Mouse (Mus musculus) urinary bladder, adult 2 months (tissue): Measurements from ENCODE around the gene Krt25. TPM values are rescaled to one million over a fixed set of nuclear protein-coding genes. Genes with fewer than 3 reads are reported as not detected.

Experiments used
- DNase-seq: peaks from one replicate; pipeline ENCODE4 v3.0.0; 2022; ENCODE audit warnings: low spot score
- polyA plus RNA-seq: library from polyadenylated mRNA; depleted of rRNA; stranded (reverse); fragments of >200 nt; gene quantifications from 2 replicates; pipeline ENCODE4 v1.2.3, GENCODE M21; 2012; rRNA removed

Krt25 gene
- polyA plus RNA-seq, result not detected in 2 replicates

DNA sequence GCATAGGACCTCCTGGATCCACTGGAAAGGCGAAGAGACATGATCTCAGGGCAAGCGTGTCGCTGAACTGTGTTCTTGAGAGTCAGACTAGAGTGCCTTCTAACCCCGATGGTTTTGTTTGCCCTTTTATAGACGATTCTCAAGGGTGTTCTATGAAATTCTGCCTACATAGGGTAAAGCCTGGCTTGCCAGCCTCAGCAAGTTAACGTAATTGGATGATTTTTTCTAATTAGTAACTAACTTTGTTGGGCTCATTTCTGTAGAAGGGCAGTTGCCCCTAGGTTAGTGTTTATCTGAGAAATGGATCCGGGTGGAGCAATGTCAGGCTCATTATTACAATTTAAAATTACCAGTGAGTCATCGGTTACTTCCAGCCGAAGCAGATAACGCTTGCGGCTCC lies at the start of gene Krt25:
Krt25 (minus strand) TSS at position 101 of the 400 bp plus-strand sequence.
- no peak for DNase-seq

DNA sequence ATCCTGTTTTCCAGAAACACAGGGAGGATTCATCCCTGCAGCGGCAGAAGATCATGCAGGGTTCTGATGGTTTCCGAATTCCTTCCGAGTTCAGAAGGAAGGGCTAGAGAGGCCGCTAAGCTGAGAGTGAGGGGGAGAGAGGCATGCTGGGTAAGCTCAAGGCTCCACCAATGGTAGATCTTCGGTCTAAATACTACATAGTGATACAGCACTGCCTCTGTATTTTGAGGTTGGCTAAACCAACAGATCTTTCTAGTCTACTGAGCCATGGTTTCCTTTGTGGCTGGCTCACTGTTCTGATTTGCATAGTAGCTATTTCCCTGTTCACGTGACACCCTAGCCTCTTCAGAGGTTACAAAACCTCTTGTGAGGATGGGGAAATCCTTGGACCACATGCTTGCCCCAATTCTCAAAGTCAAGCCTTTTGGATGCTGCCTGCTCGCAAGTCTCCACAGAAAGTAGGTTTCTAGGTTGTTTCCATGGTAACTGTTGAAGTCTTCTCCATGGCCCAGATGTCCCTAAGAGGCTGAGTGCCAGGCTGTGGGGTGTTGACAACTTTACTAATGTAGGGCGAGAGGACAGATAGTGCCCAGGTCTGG lies 47.2 kb upstream of the Krt25 start:
- DNase-seq, result no peak

DNA sequence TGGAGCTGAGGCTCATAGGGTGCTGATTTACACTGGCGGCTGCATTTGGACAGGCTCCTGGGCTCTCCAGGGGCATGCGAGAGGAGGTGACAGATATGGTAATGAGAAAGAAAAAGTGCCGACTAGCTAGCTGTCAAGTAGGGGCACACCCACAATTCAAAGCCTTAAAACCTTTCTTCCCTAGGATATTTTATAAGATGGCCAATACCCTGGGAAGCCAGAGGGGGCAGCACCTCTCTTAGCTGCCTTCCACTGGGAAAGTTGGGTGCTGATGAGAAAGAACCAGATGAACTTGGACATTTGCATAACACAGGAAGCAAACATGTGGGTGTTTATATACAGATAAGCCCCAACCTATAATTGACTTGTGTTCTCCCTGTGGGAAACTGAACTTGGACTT lies 46.5 kb upstream of the Krt25 start:
- DNase-seq, result no peak

GRCm38 (mm10) chr11:99366791-99367190 lies 44.0 kb upstream of the Krt25 start:
- DNase-seq, result no peak

DNA sequence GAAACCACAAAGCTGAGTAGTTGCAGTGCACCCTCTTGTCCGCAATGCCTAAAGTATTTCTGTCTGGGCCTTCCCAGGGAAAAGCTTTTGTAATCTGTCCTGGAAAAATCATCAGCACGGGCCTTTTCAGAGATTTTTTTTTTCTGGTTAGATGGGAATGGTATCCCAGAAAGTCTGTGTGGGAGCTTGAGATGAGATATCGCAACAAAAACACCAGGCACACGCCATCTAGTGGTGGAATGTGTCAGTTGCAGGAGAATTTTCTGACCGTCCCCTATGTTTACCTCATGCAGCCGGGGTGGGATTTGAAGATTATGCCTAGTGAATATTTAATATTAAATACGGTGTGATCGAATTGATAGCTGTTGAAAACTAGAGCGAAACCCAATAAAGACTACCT lies 41.7 kb upstream of the Krt25 start:
- DNase-seq, result no peak

- no peak for DNase-seq
Measured at GRCm38 (mm10) chr11:99361423-99361822, 38.7 kb upstream of the Krt25 start.

GRCm38 (mm10) chr11:99351004-99351403 lies 28.3 kb upstream of the Krt25 start, which contains the start of gene Krt27:
Gene Krt27 (minus strand): TSS chr11:99351104.
- DNase-seq, result no peak

DNA sequence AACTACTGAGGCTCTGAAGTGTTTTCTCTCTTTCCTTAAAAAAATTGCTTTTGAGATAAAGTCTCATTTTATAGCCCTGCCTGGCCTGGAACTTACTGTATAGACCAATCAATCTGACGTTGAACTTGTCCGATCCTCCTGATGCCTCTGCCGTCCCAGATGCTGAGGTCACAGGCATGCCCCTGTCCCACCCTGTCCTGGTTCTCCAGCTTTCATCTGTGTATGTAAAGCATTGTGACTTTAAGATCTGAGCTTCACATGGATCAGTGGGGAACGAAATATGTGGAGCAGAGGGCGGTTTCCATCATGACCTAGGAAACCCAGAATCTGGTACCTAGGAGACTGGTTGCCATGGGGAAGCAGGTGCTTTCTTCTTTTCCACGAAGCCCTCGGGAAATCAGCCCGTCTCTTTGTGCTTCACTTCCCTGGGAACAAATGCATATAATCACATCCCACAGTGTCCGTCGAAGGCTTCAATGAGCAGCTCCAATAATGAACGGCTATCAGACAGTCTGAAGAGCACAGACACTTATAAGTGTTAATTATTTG lies 16.6 kb upstream of the Krt25 start:
- no peak for DNase-seq

GRCm38 (mm10) chr11:99337866-99338265 lies 15.1 kb upstream of the Krt25 start, which contains the start of gene Krt26:
Gene Krt26 (minus strand): TSS chr11:99337966.
- DNase-seq, result no peak

- no peak for DNase-seq
Measured at GRCm38 (mm10) chr11:99333426-99333825, 10.7 kb upstream of the Krt25 start.

DNA sequence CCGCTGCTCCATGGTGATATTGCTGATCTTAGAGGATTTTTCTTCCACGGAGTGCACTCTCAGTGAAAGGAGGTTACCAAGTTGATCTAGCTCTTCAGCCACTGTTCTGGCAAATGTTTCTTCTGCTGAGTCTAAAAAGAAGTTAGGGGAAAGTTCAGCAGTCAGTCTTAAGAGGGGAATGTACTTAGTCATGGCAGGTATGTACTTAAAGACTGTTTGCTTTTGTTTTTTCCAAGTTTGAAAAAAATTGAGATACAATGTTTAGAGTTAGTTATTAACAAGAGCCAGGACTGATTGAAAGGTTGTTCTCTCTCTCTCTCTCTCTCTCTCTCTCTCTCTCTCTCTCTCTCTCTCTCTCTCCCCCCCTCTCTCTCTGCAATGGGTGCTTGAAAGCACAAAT lies 6.9 kb upstream of the Krt25 start:
- DNase-seq, result no peak

DNA sequence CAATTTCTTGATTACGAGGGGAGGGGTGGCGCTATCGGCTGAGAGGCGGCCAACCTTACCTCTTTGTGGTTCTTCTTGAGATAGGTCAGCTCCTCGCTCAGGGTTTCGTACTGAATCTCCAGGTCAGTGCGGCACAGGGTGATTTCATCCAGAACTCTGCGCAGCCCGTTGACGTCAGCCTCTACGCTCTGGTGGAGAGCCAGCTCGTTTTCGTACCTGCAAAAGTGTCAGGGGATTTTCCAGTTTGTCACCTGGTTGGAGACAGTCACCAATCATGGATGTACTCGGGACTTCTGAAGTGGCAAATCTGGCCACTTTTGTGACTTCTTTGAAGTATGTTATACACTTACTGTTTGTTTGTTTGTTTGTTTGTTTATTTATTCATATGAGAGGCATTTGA lies 1.7 kb downstream of the Krt25 start:
- DNase-seq, result no peak

DNA sequence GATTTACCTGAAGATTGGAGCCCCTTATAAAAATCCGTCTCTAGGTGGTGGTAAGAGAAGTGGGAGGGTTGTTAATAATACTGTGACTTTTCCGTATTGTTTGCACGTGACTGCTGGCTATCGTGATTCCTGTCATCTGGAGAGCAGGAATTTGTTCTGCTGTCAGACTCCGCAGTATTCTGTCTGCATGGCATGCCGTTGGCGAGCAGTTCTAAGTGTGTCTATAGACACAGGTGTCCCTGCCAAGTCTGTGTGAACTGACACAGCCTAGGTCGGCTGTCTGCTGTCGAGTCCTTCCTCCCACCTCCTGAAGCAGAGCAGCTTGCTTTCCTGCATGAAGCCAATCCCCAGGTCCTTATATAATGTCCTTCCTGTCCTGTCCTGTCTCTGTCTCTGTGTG lies 3.6 kb downstream of the Krt25 start:
- no peak for DNase-seq

- no peak for DNase-seq
Measured at GRCm38 (mm10) chr11:99316543-99316942, 6.2 kb downstream of the Krt25 start.

GRCm38 (mm10) chr11:99314594-99314993 lies 8.2 kb downstream of the Krt25 start:
- no peak for DNase-seq

- no peak for DNase-seq
Measured at GRCm38 (mm10) chr11:99310882-99311281, 11.9 kb downstream of the Krt25 start.

GRCm38 (mm10) chr11:99307579-99307978 lies 15.2 kb downstream of the Krt25 start:
- no peak for DNase-seq

DNA sequence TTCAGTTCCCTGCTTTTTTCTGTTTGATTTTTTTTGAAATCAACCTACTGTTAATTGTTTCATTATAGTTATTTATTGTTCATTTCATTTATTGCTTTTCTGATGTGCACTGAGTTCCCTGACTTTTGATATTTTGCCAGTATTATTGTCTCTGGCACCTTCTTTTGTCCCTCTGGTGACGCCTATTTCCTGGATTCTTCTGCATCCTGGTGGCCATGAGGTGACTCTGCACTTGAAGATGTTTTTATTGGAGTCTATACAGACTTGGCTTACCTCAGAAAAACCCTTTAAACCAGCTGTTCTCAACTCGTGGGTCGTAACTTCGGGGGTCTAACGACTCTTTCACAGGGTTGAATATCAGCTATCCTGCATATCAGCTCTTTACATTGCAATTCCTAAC lies 27.7 kb downstream of the Krt25 start:
- no peak for DNase-seq

DNA sequence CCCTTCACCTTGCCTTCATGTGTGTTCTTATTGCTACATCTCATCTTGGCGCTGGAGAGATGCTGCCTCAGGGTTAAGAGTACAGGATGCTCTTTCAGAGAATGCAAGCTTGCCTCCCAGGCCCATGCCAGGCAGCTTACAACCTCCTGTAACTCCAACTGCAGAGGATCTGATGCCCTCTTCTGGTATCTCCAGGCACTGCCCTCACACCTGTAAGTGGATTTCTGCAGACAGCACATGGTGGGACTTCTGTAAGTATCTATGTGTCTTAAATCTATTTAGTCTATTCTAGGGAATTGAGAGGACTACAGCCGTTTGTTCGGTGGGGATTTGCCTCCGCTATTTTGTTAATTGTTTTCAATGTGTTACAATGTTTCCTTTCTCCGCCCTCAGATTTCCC lies 29.9 kb downstream of the Krt25 start:
- no peak for DNase-seq

- no peak for DNase-seq
Measured at GRCm38 (mm10) chr11:99284833-99285312, 37.9 kb downstream of the Krt25 start, which contains the start of gene Krt24. Gene Krt24 (minus strand): TSS chr11:99285262.

- no peak for DNase-seq
Measured at GRCm38 (mm10) chr11:99284011-99284410, 38.7 kb downstream of the Krt25 start.

DNA sequence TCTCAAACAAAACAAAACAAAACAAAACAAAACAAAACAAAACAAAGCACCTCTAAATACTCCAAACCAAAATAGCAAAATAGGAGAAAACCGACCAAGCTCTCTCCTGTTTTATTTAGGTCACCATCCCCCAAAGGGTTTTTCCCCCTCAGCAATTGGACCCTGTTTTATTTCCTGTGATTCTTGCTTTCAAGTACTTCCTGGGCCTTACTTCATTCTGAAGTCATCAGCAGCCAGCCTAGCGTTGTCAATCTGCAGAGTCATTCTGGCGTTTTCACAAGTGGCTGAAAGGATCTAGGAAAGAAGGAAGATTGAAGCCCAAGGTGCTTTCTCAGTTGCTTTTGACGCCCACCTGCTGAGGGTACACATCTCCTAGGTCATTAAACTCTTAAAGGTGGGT lies 39.4 kb downstream of the Krt25 start:
- DNase-seq, result no peak

GRCm38 (mm10) chr11:99281116-99281515 lies 41.6 kb downstream of the Krt25 start:
- DNase-seq, result no peak

- DNase-seq, result no peak
Measured at GRCm38 (mm10) chr11:99279986-99280385, 42.8 kb downstream of the Krt25 start.
